Mouse (Mus musculus): ENCODE data around the gene St3gal2. TPM values are rescaled to one million over a fixed set of nuclear protein-coding genes. Genes with fewer than 3 reads are reported as not detected.
"Not testable (repeated sequence)": the region's sequence is repeated elsewhere in the genome, so short reads cannot be mapped to it uniquely, and the experiment has no call there.

Gene St3gal2
- total and polyA plus RNA-seq, 3 experiments, result 16.9 to 44.5 (median 17.0) TPM

- TF ChIP-seq ZNF384 (IDR thresholded peaks at IDR 0.05; ENCODE audit: low read depth, low read length), result peak; percentile 90
- H3K27me3 ChIP-seq (replicated peaks); H3K9me3 ChIP-seq (replicated peaks; ENCODE audit: low read length); DNase-seq (ENCODE audit: extremely low read depth); in situ Hi-C loops (cut with MboI; ENCODE audit: low pct_ligation_motif_present, low pct_unique_long_range_greater_than_20kb, low sequenced_read_pairs); dilution Hi-C loops (cut with MboI; ENCODE audit: extremely low pct_ligation_motif_present, extremely low pct_unique_long_range_greater_than_20kb, low sequenced_read_pairs): not testable (repeated sequence)
- peak overlapping the region; percentile 86 for H3K9ac ChIP-seq (ENCODE audit: insufficient read depth, low read depth)
- H3K4me1 ChIP-seq (ENCODE audit: control insufficient read depth in 1 of 2, insufficient read depth in 2 of 2), result peaks cover 25 to 70% of the 10 kb centered on the region in 2 experiments
- H3K4me2 ChIP-seq (ENCODE audit: insufficient read depth, low read depth, poor library complexity, severe bottlenecking), result peak overlapping the region; percentile 98
- peaks cover 11 to 36% of the 10 kb centered on the region in 2 experiments for H3K36me3 ChIP-seq (replicated peaks in 1 of 2; ENCODE audit: control insufficient read depth in 1 of 2, insufficient read depth in 1 of 2, low read length in 1 of 2)
- peak overlapping the region; percentile 98 for H3K27ac ChIP-seq (ENCODE audit: insufficient read depth, low read depth)
- H3K4me3 ChIP-seq (replicated peaks in 1 of 3; ENCODE audit: low read depth in 2 of 3, low read length in 2 of 3, poor library complexity in 1 of 3), result peak overlapping the region in 2 of 3 experiments; percentile 13 to 31
- peaks cover 57% of the 10 kb centered on the region for H3K79me2 ChIP-seq (replicated peaks; ENCODE audit: control insufficient read depth, extremely low read depth, insufficient read depth, poor library complexity, severe bottlenecking)
Measured at GRCm38 (mm10) chr8:110929672-110930071, 9.9 kb downstream of the St3gal2 start.

GRCm38 (mm10) chr8:110931176-110931939 lies 11.6 kb downstream of the St3gal2 start:
- H3K36me3 ChIP-seq (replicated peaks in 1 of 2; ENCODE audit: control insufficient read depth in 1 of 2, insufficient read depth in 1 of 2, low read length in 1 of 2), result peaks cover 11 to 47% of the 10 kb centered on the region in 2 experiments
- DNase-seq (ENCODE audit: extremely low read depth), result no peak
- no peak overlapping the region for H3K9ac ChIP-seq (ENCODE audit: insufficient read depth, low read depth)
- H3K9me3 ChIP-seq (replicated peaks; ENCODE audit: low read length), result peaks cover 5% of the 10 kb centered on the region
- peaks cover 58% of the 10 kb centered on the region for H3K79me2 ChIP-seq (replicated peaks; ENCODE audit: control insufficient read depth, extremely low read depth, insufficient read depth, poor library complexity, severe bottlenecking)
- no peak for TF ChIP-seq PAX5 (IDR thresholded peaks at IDR 0.05; ENCODE audit: low read length)
- TF ChIP-seq NELFE (IDR thresholded peaks at IDR 0.05; ENCODE audit: low read depth, low read length), result no peak
- no peak for TF ChIP-seq GABPA (IDR thresholded peaks at IDR 0.05; ENCODE audit: insufficient replicate concordance, low read depth, low read length)
- TF ChIP-seq SIN3A (IDR thresholded peaks at IDR 0.05; ENCODE audit: low read length), result no peak
- TF ChIP-seq IRF4 (IDR thresholded peaks at IDR 0.05; ENCODE audit: low read depth, low read length), result no peak
- TF ChIP-seq MXI1 (IDR thresholded peaks at IDR 0.05; ENCODE audit: low read depth, low read length), result no peak
- no peak for TF ChIP-seq E2F4 (IDR thresholded peaks at IDR 0.05; ENCODE audit: insufficient replicate concordance, low read depth, low read length)
- no peak for TF ChIP-seq JUN (IDR thresholded peaks at IDR 0.05; ENCODE audit: insufficient read depth, low read depth, low read length)
- no peak for TF ChIP-seq USF1 (IDR thresholded peaks at IDR 0.05; ENCODE audit: low read depth, low read length)
- no peak for TF ChIP-seq ZMIZ1 (IDR thresholded peaks at IDR 0.05; ENCODE audit: low read depth, low read length)
- no peak for TF ChIP-seq MEF2A (IDR thresholded peaks at IDR 0.05; ENCODE audit: borderline replicate concordance, low read depth, low read length)
- TF ChIP-seq CHD1 (IDR thresholded peaks at IDR 0.05; ENCODE audit: low read depth, low read length), result no peak
- dilution Hi-C loops (cut with MboI; ENCODE audit: extremely low pct_ligation_motif_present, extremely low pct_unique_long_range_greater_than_20kb, low sequenced_read_pairs) (no loop called here), in situ Hi-C loops (cut with MboI; ENCODE audit: low pct_ligation_motif_present, low pct_unique_long_range_greater_than_20kb, low sequenced_read_pairs) (no loop called here)
- H3K4me2 ChIP-seq (ENCODE audit: insufficient read depth, low read depth, poor library complexity, severe bottlenecking), result no peak overlapping the region
- no peak overlapping the region for H3K27ac ChIP-seq (ENCODE audit: insufficient read depth, low read depth)
- no peaks in the 10 kb centered on the region for H3K27me3 ChIP-seq (replicated peaks)
- H3K4me1 ChIP-seq (ENCODE audit: control insufficient read depth in 1 of 2, insufficient read depth in 2 of 2), result peaks cover 22 to 73% of the 10 kb centered on the region in 2 experiments
- H3K4me3 ChIP-seq (replicated peaks in 1 of 3; ENCODE audit: low read depth in 2 of 3, low read length in 2 of 3, poor library complexity in 1 of 3), result no peak overlapping the region
